ENCODE assay signal across 8 mouse cellular contexts in genomic region chr7:45122561-45123185, GRCm38 (mm10). TPM values are rescaled to one million over a fixed set of nuclear protein-coding genes. Genes with fewer than 3 reads are reported as not detected.
DNase-seq lines count a peak whose midpoint lies in the region; ATAC-seq and TF ChIP-seq lines count a peak whose summit lies in the region.

No protein-coding gene starts in this region.

- intact Hi-C loops in left cerebral cortex, postnatal 14 days (cut with DNase I): loop anchor here (5.0 kb wide), 1 partner anchor 40 kb away; no protein-coding TSS in a partner anchor

- no peak for ATAC-seq in liver, embryonic 12.5 days

- WGBS in thymus, adult 2 months: 76% methylated on average over 15 of the region's 15 CpGs
- WGBS in liver, embryonic 12.5 days (ENCODE audit: insufficient replicate concordance): 58% methylated on average over 15 of the region's 15 CpGs

- peak overlapping the region; percentile 97 for H3K27ac ChIP-seq in thymus, adult 2 months (ENCODE audit: control insufficient read depth, insufficient read depth, low read length)
- peak overlapping the region; percentile 95 for H3K27ac ChIP-seq in liver, embryonic 12.5 days

- TF ChIP-seq CTCF in thymus, adult 2 months (IDR thresholded peaks at IDR 0.05; ENCODE audit: borderline replicate concordance, control insufficient read depth, extremely low read depth, insufficient read depth, low read length, poor library complexity): no peak

- peak overlapping the region; percentile 90 for H3K4me2 ChIP-seq in liver, embryonic 12.5 days

- no peaks in the 10 kb centered on the region for H3K27me3 ChIP-seq in thymus, adult 2 months (ENCODE audit: control insufficient read depth, insufficient read depth, low read length)
- H3K27me3 ChIP-seq in liver, embryonic 12.5 days (replicated peaks): no peaks in the 10 kb centered on the region

- H3K4me3 ChIP-seq in thymus, adult 2 months (ENCODE audit: control insufficient read depth, insufficient read depth, low read length): peak overlapping the region; percentile 79
- H3K4me3 ChIP-seq in liver, embryonic 12.5 days: peak overlapping the region; percentile 97

- H3K9me3 ChIP-seq in liver, embryonic 12.5 days (replicated peaks): no peaks in the 10 kb centered on the region

- peak overlapping the region; percentile 96 for H3K9ac ChIP-seq in liver, embryonic 12.5 days

- peaks cover 37% of the 10 kb centered on the region for H3K36me3 ChIP-seq in thymus, adult 2 months (ENCODE audit: control insufficient read depth, insufficient read depth, low read length)
- H3K36me3 ChIP-seq in liver, embryonic 12.5 days: peaks cover 80% of the 10 kb centered on the region

- H3K4me1 ChIP-seq in thymus, adult 2 months (replicated peaks; ENCODE audit: control insufficient read depth, insufficient read depth, low read length): peaks cover 60% of the 10 kb centered on the region
- peaks cover 91% of the 10 kb centered on the region for H3K4me1 ChIP-seq in liver, embryonic 12.5 days

- TF ChIP-seq POLR2A in thymus, adult 2 months (IDR thresholded peaks at IDR 0.05; ENCODE audit: control insufficient read depth, extremely low read depth, insufficient read depth, low read length, poor library complexity): no peak

- peak; percentile 45 for DNase-seq in cerebellum, adult 9-11 months
- DNase-seq in cerebellum, adult 11 months: no peak
- DNase-seq in thymus, adult 2 months: no peak
- DNase-seq in thymus, postnatal 25 days: no peak
- DNase-seq in retina, postnatal 1 day: no peak
- DNase-seq in left cerebral cortex, postnatal 14 days (ENCODE audit: low spot score in 2 of 2): no peak
- no peak for DNase-seq in gastrocnemius, postnatal 25 days

RNA-seq across cellular contexts. Expression of gene Rps11, which starts 1.6 kb away (rescaled TPM):
- 343 and 363 TPM in 2 replicates for polyA plus RNA-seq in thymus, adult 2 months (2012; rRNA removed)
- 1,421 and 1,491 TPM in 2 replicates for polyA plus RNA-seq in liver, embryonic 12.5 days (2016; fragmentation: Nextera tagmentation; extraction: Ambion mirVana)
- 100 to 1,000 TPM; 402 to 406 TPM for total RNA-seq in left cerebral cortex, postnatal 14 days (2021)
- 100 to 1,000 TPM; 413 to 448 TPM for total RNA-seq in gastrocnemius, postnatal 25 days (2021)

RNA-seq across cellular contexts. Expression of gene Rpl13a, which starts 5.9 kb away (rescaled TPM):
- polyA plus RNA-seq in thymus, adult 2 months (2012; rRNA removed): 4,999 and 5,006 TPM in 2 replicates
- 1,134 and 1,149 TPM in 2 replicates for polyA plus RNA-seq in liver, embryonic 12.5 days (2016; fragmentation: Nextera tagmentation; extraction: Ambion mirVana)
- 100 to 1,000 TPM; 608 to 639 TPM for total RNA-seq in left cerebral cortex, postnatal 14 days (2021)
- 100 to 1,000 TPM; 520 to 561 TPM for total RNA-seq in gastrocnemius, postnatal 25 days (2021)

RNA-seq across cellular contexts. Expression of gene Gm45713, which starts 13.4 kb away (rescaled TPM):
- polyA plus RNA-seq in thymus, adult 2 months (2012; rRNA removed): 0.27 and 0.91 TPM in 2 replicates
- 0.27 and 0.59 TPM in 2 replicates for polyA plus RNA-seq in liver, embryonic 12.5 days (2016; fragmentation: Nextera tagmentation; extraction: Ambion mirVana)
- total RNA-seq in left cerebral cortex, postnatal 14 days (2021): not detected
- total RNA-seq in gastrocnemius, postnatal 25 days (2021): not detected

RNA-seq across cellular contexts. Expression of gene Flt3l, which starts 13.6 kb away (rescaled TPM):
- 177 and 207 TPM in 2 replicates for polyA plus RNA-seq in thymus, adult 2 months (2012; rRNA removed)
- polyA plus RNA-seq in liver, embryonic 12.5 days (2016; fragmentation: Nextera tagmentation; extraction: Ambion mirVana): 5.1 and 5.7 TPM in 2 replicates
- total RNA-seq in left cerebral cortex, postnatal 14 days (2021): 1 to 10 TPM; 2.4 to 3.2 TPM
- 1 to 10 TPM; 4.2 TPM for total RNA-seq in gastrocnemius, postnatal 25 days (2021)

RNA-seq across cellular contexts. Expression of gene Fcgrt, which starts 19.0 kb away (rescaled TPM):
- 30.8 and 38.9 TPM in 2 replicates for polyA plus RNA-seq in thymus, adult 2 months (2012; rRNA removed)
- 26.6 and 26.9 TPM in 2 replicates for polyA plus RNA-seq in liver, embryonic 12.5 days (2016; fragmentation: Nextera tagmentation; extraction: Ambion mirVana)
- total RNA-seq in left cerebral cortex, postnatal 14 days (2021): 10 to 100 TPM; 21.0 to 22.8 TPM
- 10 to 100 TPM; 40.3 to 54.5 TPM for total RNA-seq in gastrocnemius, postnatal 25 days (2021)
